Mouse (Mus musculus) lung, postnatal 0 days (tissue): Measurements from ENCODE around the gene Cfap54. TPM values are rescaled to one million over a fixed set of nuclear protein-coding genes. Genes with fewer than 3 reads are reported as not detected.

Experiments used
- ATAC-seq: fragments of 200-750 bp; cut with Nextera tagmentation; 2 replicates; pipeline ENCODE4 v1.8.0; 2017; ENCODE audit warnings: moderate library complexity
- DNase-seq: peaks from one replicate; pipeline ENCODE4 v3.0.0-alpha.2; 2016; ENCODE audit warnings: low spot score
- H3K27ac ChIP-seq: fragments of 300-500 bp; sonication (generic); 2 replicates; pipeline ENCODE4 v1.5.1; 2014; ENCODE audit warnings: antibody characterized with exemption, mild to moderate bottlenecking, low read length, mixed read lengths
- H3K27me3 ChIP-seq: fragments of 300-500 bp; sonication (generic); replicated peaks from 2 replicates; pipeline ENCODE4 v1.6.1; 2014; ENCODE audit warnings: low read length, mixed read lengths; ENCODE audit not compliant: insufficient read depth
- H3K36me3 ChIP-seq: fragments of 300-500 bp; sonication (generic); 2 replicates; pipeline ENCODE4 v1.6.1; 2014; ENCODE audit warnings: low read length, mixed read lengths; ENCODE audit not compliant: insufficient read depth
- H3K4me1 ChIP-seq: fragments of 300-500 bp; sonication (generic); 2 replicates; pipeline ENCODE4 v1.6.1; 2014; ENCODE audit warnings: antibody characterized with exemption, low read depth, low read length, mixed read lengths; ENCODE audit not compliant: insufficient read depth
- H3K4me2 ChIP-seq: fragments of 300-500 bp; sonication (generic); replicated peaks from 2 replicates; pipeline ENCODE4 v1.6.1; 2014; ENCODE audit warnings: low read depth, mild to moderate bottlenecking, low read length, moderate library complexity, mixed read lengths
- H3K4me3 ChIP-seq: fragments of 300-500 bp; sonication (generic); 2 replicates; pipeline ENCODE4 v1.5.1; 2014; ENCODE audit warnings: low read depth, low read length
- H3K9ac ChIP-seq: fragments of 300-500 bp; sonication (generic); replicated peaks from 2 replicates; pipeline ENCODE4 v1.6.1; 2014; ENCODE audit warnings: low read depth, mild to moderate bottlenecking
- H3K9me3 ChIP-seq: fragments of 300-500 bp; sonication (generic); 2 replicates; pipeline ENCODE4 v1.6.1; 2016; ENCODE audit warnings: low read length, mixed read lengths
- CTCF ChIP-seq: IDR thresholded peaks from 2 replicates; pipeline ENCODE4 v1.5.1; 2016; ENCODE audit warnings: antibody characterized with exemption, mild to moderate bottlenecking
- EP300 ChIP-seq: IDR thresholded peaks from 2 replicates; pipeline ENCODE4 v1.6.1; 2016; ENCODE audit warnings: antibody characterized with exemption, mild to moderate bottlenecking, control low read depth
- WGBS: fragments of 180-500 bp; shearing (Covaris S2); extraction: QIAGEN DNeasy Blood & Tissue Kit; methylation state at CpG from one replicate; pipeline ENCODE4 v1.1.7; 2014; 5-methylcytosine and 5-hydroxymethylcytosine counted together
- polyA plus RNA-seq: library from polyadenylated mRNA; unstranded; fragments of >200 nt; fragmentation: Nextera tagmentation; extraction: Ambion mirVana; gene quantifications from 2 replicates; pipeline ENCODE4 v1.2.1, GENCODE M21; 2015

Gene Cfap54
- 5.4 and 6.2 TPM in 2 replicates for polyA plus RNA-seq

- Histone ChIP-seq H3K27ac (no peak within 1 kb of the TSS), H3K9ac (no peak within 1 kb of the TSS), H3K36me3 (no peaks in the 10 kb centered on the region), H3K4me1 (no peaks in the 10 kb centered on the region), H3K27me3 (no peaks in the 10 kb centered on the region), H3K4me2 (peak within 1 kb of the TSS; percentile 52), H3K9me3 (no peaks in the 10 kb centered on the region), H3K4me3 (peak within 1 kb of the TSS; percentile 37)
- TF ChIP-seq CTCF = peak; percentile 93
- TF ChIP-seq EP300 = no peak
- peak; percentile 94 for ATAC-seq
- peak; percentile 96 for DNase-seq
- WGBS = 2% methylated on average over 34 of the region's 34 CpGs
These were observed at the start of gene Cfap54 for GRCm38 (mm10) chr10:93081133-93081779. Cfap54 (minus strand) TSS chr10:93081618.

- 75% methylated on average over 10 of the region's 10 CpGs for WGBS
These were observed 49.1 kb upstream of the Cfap54 start for GRCm38 (mm10) chr10:93130456-93130940.

GRCm38 (mm10) chr10:93129904-93130455 is 48.6 kb upstream of the Cfap54 start:
- Histone ChIP-seq H3K4me1 (no peaks in the 10 kb centered on the region), H3K27me3 (no peaks in the 10 kb centered on the region), H3K4me3 (no peak overlapping the region), H3K27ac (no peak overlapping the region), H3K4me2 (no peak overlapping the region), H3K9me3 (no peaks in the 10 kb centered on the region), H3K36me3 (no peaks in the 10 kb centered on the region), H3K9ac (no peak overlapping the region)
- ATAC-seq (no peak), DNase-seq (no peak)
- WGBS = 75% methylated on average over 9 of the region's 9 CpGs
- TF ChIP-seq EP300 (no peak), CTCF (no peak)

More at GRCm38 (mm10) chr10:93130456-93130940, 49.1 kb upstream of the Cfap54 start:
- H3K4me1 ChIP-seq = no peaks in the 10 kb centered on the region
- H3K27ac ChIP-seq = no peak overlapping the region
- no peak overlapping the region for H3K4me2 ChIP-seq
- no peaks in the 10 kb centered on the region for H3K9me3 ChIP-seq
- no peaks in the 10 kb centered on the region for H3K36me3 ChIP-seq
- H3K9ac ChIP-seq = no peak overlapping the region
- no peak for ATAC-seq
- no peaks in the 10 kb centered on the region for H3K27me3 ChIP-seq
- no peak for TF ChIP-seq EP300
- no peak for TF ChIP-seq CTCF
- H3K4me3 ChIP-seq = no peak overlapping the region
- DNase-seq = no peak

- Histone ChIP-seq H3K27ac (no peak overlapping the region), H3K4me3 (no peak overlapping the region), H3K9ac (no peak overlapping the region), H3K4me1 (no peaks in the 10 kb centered on the region), H3K36me3 (no peaks in the 10 kb centered on the region), H3K27me3 (no peaks in the 10 kb centered on the region), H3K4me2 (no peak overlapping the region), H3K9me3 (no peaks in the 10 kb centered on the region)
- ATAC-seq = no peak
- no peak for TF ChIP-seq EP300
- TF ChIP-seq CTCF = no peak
- WGBS = 84% methylated on average over 1 of the region's 1 CpGs
- DNase-seq = no peak
These were observed 47.9 kb upstream of the Cfap54 start for GRCm38 (mm10) chr10:93129345-93129744.

- Histone ChIP-seq H3K4me2 (no peak overlapping the region), H3K27ac (no peak overlapping the region), H3K9me3 (no peaks in the 10 kb centered on the region), H3K27me3 (no peaks in the 10 kb centered on the region), H3K36me3 (no peaks in the 10 kb centered on the region), H3K4me1 (no peaks in the 10 kb centered on the region), H3K9ac (no peak overlapping the region), H3K4me3 (no peak overlapping the region)
- TF ChIP-seq CTCF (no peak), EP300 (no peak)
- DNase-seq = no peak
- ATAC-seq = no peak
- WGBS = 80% methylated on average over 2 of the region's 2 CpGs
These were observed 47.1 kb upstream of the Cfap54 start for GRCm38 (mm10) chr10:93128566-93128965.

- ATAC-seq (no peak), DNase-seq (no peak)
- H3K27ac ChIP-seq = no peak overlapping the region
- no peaks in the 10 kb centered on the region for H3K9me3 ChIP-seq
- H3K4me2 ChIP-seq = no peak overlapping the region
- H3K27me3 ChIP-seq = no peaks in the 10 kb centered on the region
- H3K9ac ChIP-seq = no peak overlapping the region
- WGBS = 56% methylated on average over 3 of the region's 3 CpGs
- H3K4me1 ChIP-seq = no peaks in the 10 kb centered on the region
- no peak overlapping the region for H3K4me3 ChIP-seq
- no peak for TF ChIP-seq CTCF
- TF ChIP-seq EP300 = no peak
- H3K36me3 ChIP-seq = no peaks in the 10 kb centered on the region
These were observed 44.6 kb upstream of the Cfap54 start for GRCm38 (mm10) chr10:93126025-93126424.
